Comparison of ENCODE assay signal across 8 mouse cellular contexts in the genomic region with DNA sequence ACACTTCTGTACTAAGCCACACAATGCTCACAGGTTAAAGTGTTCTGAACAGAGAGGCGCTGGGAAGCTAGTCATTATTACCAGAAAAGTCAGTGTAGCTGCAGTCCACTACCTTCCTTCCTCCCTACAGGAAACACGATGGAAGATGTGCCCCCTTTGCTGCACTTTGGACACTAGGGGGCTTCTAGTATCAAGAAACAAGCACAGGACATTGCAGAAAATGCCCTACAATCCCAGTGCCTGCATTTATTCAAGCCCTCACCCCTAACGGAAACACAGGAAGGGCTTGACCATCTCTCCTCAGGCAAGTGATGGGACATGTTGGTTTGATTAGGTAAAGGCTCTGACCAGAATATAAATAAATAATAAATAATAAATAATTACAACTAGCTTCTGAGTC. TPM values are rescaled to one million over a fixed set of nuclear protein-coding genes. Genes with fewer than 3 reads are reported as not detected.
A peak's percentile ranks its signal among the peaks of the same experiment; 100 is the strongest.
DNase-seq lines count a peak whose midpoint lies in the region; ATAC-seq lines count a peak whose summit lies in the region.

No protein-coding gene starts in this region.

- no peak overlapping the region for H3K27ac ChIP-seq in kidney, embryonic 14.5 days (ENCODE audit: low read depth, low read length)

- H3K4me1 ChIP-seq in kidney, embryonic 14.5 days (ENCODE audit: control insufficient read depth, insufficient read depth, low read length): no peaks in the 10 kb centered on the region

- no peak overlapping the region for H3K4me3 ChIP-seq in kidney, embryonic 14.5 days (ENCODE audit: low read length)

- no peaks in the 10 kb centered on the region for H3K9me3 ChIP-seq in kidney, embryonic 14.5 days (ENCODE audit: control insufficient read depth, low read length)

- H3K36me3 ChIP-seq in kidney, embryonic 14.5 days (ENCODE audit: control insufficient read depth, insufficient read depth, low read length): no peaks in the 10 kb centered on the region

- no peak overlapping the region for H3K9ac ChIP-seq in kidney, embryonic 14.5 days (ENCODE audit: low read depth, low read length)

- H3K4me2 ChIP-seq in kidney, embryonic 14.5 days (replicated peaks; ENCODE audit: low read depth, low read length): no peak overlapping the region

- DNase-seq in CD4-positive, CD25-positive, alpha-beta regulatory T cell, adult 2 months (ENCODE audit: low read depth, low spot score): peak; percentile 28
- DNase-seq in kidney, adult 18-20 months: no peak
- peak; percentile 46 to 63 for DNase-seq in cerebellum, postnatal 14 days
- DNase-seq in lung, postnatal 10 days: peak; percentile 64
- no peak for DNase-seq in urinary bladder, postnatal 25 days (ENCODE audit: low spot score)
- DNase-seq in spleen, adult 12 weeks (ENCODE audit: low spot score): no peak

- no peak for ATAC-seq in CD4-positive, CD25-positive, alpha-beta regulatory T cell, adult 4 months
- peak; percentile 64; the same call in 1 of the 2 replicates for ATAC-seq in kidney, embryonic 14.5 days (ENCODE audit: low FRiP score, low TSS enrichment)

- H3K27me3 ChIP-seq in kidney, embryonic 14.5 days (ENCODE audit: control insufficient read depth, insufficient read depth, low read length): no peaks in the 10 kb centered on the region

- WGBS in kidney, embryonic 14.5 days: 17% methylated on average over 3 of the region's 3 CpGs

RNA-seq across cellular contexts. Expression of gene Lhfp, which starts 7.9 kb away (rescaled TPM):
- under 1 TPM; 0.19 to 0.36 TPM for polyA plus RNA-seq in CD4-positive, CD25-positive, alpha-beta regulatory T cell, adult 4 months (2017; shearing (Covaris generic))
- 69.1 and 89.7 TPM in 2 replicates for polyA plus RNA-seq in kidney, embryonic 14.5 days (2014; fragmentation: Nextera tagmentation; extraction: Ambion mirVana)

RNA-seq across cellular contexts. Expression of gene Cog6, which starts 16.4 kb away (rescaled TPM):
- 10 to 100 TPM; 21.3 to 27.9 TPM for polyA plus RNA-seq in CD4-positive, CD25-positive, alpha-beta regulatory T cell, adult 4 months (2017; shearing (Covaris generic))
- 33.7 and 52.0 TPM in 2 replicates for polyA plus RNA-seq in kidney, embryonic 14.5 days (2014; fragmentation: Nextera tagmentation; extraction: Ambion mirVana)

Comparison
In these comparisons a context has a peak if more than half of its experiments do, and no peak if none do; other contexts are left out.
1. DNase-seq: peak in CD4-positive, CD25-positive, alpha-beta regulatory T cell, adult 2 months (single experiment), cerebellum, postnatal 14 days (2 of 2) and lung, postnatal 10 days (single experiment); none in kidney, adult 18-20 months (single experiment), urinary bladder, postnatal 25 days (single experiment) and spleen, adult 12 weeks (single experiment).
2. RNA of gene Lhfp, which starts 7.9 kb away (polyA plus RNA-seq): 69.1 to 89.7 TPM in kidney, embryonic 14.5 days; 0.19 to 0.36 TPM in CD4-positive, CD25-positive, alpha-beta regulatory T cell, adult 4 months; every median in the first group is over 10 times any median in the second.